Mouse (Mus musculus) gastrocnemius, postnatal 4 days (tissue): ENCODE measurements around the gene Atp4b. TPM values are rescaled to one million over a fixed set of nuclear protein-coding genes. Genes with fewer than 3 reads are reported as not detected.
"Not testable (repeated sequence)": the region's sequence is repeated elsewhere in the genome, so short reads cannot be mapped to it uniquely, and the experiment has no call there.

Experiments used
- DNase-seq, 2 experiments: peaks; one replicate each; pipeline ENCODE4 v3.0.0; 2021 to 2022; ENCODE audit warnings: low spot score in 2 of 2, mixed read lengths in 2 of 2
- total RNA-seq, 2 experiments: library from RNA; stranded (reverse); gene quantifications; 2 replicates each; pipeline ENCODE4 v1.2.3; 2021

Atp4b gene
- total RNA-seq, 2 experiments from 2014 or later, result not detected

DNA sequence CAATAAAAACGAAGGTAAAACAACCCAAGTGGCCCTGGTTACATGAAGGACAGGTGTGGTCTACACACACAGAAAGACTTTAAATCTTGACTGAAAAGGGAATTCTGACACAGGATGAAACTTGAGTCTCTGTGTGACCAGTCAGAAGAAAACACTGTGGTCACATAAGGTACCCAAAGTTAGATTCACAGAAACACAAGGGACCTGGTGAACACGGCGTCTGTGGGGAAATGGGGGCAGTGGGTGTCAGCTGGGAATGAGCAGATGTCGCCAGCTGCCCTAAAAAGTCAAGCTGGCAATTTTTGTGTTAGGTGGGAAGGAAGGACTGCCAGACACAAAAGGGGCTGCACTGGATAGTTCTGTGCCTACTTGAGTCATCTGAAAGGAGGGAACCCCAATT is 13.6 kb downstream of the Atp4b start:
- DNase-seq, result no peak

DNA sequence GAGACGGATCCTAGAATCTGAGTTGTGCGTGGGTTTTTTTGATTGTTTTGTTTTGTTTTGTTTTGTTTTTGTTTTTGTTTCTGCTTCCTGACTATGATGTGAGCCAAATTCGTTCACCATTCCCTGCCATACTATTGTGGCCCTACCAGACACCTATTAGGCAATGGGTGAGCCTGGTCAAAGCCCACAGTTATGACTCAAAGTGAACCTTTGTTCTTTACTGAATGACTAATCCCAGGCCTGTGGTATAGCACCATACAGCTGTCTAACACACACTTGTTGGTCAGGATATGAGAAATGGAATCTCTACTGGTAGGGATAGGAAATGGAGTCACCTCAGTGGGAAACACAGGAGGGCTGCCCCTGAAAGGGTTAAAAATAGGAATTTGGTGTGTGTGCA is 14.1 kb downstream of the Atp4b start:
- DNase-seq, result no peak

DNA sequence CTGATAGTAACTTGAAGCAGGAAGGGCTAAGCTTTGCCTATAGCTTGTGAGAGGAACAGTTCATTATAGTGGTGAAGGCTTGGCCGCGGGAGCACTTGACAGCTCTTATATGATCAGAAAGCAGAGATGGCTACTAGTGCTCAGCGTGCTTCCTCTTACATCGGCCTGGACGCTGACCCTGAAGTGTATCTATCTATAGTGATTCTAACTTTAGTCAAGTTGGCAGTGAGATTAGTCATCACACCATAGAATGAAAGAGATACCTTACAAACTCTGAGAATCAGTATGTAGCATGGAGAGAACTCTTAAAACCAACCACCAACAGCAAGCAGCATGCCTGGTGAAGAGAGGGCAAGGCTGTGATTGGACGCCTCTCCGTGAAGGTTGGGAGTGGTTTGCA is 15.0 kb downstream of the Atp4b start:
- DNase-seq, result no peak

DNA sequence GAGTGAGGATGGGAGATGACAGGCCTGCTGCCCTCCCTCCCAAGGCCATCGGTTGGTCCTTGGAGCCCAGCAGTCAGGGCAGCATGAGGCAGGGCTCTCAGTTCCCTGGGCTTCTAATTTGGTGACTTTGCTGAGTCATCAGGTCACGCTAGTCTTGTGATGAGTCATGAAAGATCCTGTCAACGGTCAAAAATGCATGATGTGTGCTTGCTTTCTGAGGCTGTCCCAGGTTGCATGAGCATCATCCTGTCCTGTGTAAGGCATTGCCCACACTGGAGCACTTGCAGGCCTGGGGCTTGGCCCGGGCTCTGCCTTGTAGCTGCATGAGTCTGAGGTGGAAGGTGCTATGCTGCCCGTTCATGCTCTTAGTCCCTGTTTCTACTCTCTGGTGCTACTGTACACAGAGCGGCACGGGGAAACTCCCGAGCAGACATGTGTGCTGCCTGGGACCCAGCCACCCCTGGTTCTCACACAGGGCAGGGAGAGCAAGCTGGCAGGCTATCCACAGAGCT is 23.4 kb downstream of the Atp4b start:
- no peak for DNase-seq

DNA sequence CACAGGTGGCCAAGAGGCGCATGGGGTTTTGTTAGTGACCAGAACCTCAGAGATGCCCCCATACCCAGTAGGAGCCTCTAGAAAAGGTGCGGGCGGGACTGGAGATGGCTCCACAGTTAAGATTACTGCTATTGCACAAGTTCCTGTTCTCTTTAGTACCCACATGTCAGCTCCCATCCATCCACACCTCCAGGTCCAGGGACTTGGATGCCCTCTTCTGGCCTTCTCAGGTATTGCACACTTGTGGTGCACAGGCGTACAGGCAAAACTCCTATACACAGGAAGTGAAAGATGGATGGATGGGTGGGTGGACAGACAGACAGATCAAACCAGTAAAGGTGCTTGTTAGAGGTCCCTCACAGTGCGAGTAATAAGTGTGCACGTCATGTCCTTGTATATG is 34.8 kb downstream of the Atp4b start:
- DNase-seq, result no peak

DNA sequence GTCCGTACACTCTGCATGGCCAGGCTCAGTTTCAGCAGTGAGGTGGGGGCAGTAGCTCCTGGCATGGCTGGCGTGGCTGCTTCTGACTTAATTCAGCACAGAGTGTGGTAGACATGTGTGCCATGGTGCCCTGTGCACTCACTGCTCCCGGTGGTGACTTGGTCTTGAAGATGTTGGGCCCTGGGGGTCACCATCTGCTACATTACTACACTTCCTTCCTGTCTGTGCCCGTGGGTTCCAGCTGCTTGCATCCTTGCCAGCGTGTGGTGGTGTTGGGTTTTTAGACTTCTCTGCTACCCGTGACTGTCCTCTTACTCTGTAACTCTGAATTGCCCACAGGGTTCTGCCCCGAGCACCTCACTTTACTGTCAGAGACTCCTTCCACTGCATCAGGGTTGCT is 36.4 kb downstream of the Atp4b start:
- DNase-seq, result no peak

DNA sequence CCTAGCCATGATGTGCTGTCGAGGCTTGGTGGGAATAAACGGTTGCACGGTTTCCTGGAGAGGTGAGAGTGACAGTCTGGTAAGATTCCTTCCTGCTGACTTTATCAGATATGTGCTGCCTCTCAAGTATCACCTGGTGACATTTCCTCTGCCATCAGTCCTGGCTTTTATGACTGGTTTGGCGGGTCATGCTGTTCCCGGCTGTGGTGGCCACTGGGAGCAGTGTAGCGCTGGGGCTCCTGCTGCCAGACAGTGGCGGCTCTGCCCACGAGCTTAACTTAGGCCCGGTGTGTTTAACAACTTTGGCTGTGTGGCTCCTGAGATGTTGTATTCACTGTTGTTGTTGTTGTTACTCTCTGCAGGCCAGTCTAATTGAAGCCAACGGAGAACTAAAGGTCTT is 39.9 kb downstream of the Atp4b start:
- DNase-seq, result no peak

DNA sequence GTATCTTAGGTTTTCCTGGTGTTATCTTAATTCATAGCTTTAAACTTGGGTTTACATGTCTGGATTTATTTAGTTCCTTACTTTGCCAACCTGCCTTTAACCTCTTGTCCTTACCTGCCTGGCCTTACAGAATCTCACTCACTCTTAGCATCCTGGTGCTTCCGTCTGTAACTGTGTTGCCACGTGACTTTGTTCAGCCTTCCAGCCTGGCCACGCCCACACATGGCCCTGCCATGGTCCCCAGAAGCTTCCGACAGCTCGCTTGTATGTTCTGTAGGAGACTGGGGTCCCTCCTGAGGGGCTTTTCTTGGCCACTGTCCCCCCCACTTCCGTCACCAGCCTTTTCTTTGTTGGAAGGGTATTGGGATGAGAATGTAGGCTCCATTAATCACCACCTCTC is 40.4 kb downstream of the Atp4b start:
- DNase-seq, result no peak

DNA sequence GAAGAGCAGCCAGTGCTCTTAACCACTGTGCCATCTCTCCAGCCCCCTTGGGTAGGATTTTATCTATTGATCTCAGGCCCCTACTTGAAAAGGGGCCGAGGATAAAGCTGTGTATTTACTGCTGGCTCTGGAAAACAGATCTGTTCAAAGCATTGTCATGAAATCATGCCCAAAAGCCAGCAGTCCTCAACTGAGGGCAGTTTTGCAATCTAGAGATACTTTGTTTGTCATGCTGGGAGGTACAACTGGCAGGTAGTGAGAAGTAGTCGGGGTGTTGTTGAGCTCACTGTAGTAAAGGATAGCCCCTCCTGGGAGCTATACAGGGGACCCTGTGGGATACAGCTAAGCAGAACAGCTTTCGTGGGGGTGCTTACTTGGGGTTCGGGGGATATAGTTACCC is 42.7 kb downstream of the Atp4b start:
- DNase-seq, result no peak

DNA sequence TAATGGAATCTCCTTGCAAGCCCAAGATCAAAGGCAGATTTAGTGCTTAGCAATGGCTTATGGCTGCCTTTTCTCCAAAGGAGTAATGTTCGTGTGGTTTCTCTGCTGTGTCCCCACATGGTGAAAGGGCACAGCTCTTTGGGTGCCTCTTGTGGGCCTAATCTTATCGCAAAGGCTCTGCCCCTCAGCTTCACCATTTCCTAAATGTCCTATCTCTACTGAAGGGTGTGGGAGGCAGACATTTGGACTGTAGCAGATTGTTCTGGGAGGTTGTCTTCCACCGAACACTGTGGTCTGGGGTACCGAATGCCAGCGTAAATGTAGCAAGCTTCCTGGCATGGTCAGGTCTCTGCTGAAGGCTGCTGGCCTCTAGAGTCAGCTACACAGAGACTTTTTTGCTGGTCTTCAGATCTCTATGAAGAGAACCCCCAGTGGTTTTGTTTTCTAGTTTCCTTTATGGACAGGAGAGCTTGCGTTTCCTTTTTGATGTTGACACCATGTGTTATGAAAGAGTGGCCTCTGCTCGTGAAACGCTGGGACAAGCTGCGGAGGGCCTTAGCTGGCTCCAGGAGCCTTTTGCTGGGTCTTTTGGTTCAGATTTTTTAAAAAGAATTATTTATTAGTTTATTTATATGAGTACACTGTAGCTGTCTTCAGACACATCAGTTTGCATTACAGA is 43.3 kb downstream of the Atp4b start:
- DNase-seq, result no peak

DNA sequence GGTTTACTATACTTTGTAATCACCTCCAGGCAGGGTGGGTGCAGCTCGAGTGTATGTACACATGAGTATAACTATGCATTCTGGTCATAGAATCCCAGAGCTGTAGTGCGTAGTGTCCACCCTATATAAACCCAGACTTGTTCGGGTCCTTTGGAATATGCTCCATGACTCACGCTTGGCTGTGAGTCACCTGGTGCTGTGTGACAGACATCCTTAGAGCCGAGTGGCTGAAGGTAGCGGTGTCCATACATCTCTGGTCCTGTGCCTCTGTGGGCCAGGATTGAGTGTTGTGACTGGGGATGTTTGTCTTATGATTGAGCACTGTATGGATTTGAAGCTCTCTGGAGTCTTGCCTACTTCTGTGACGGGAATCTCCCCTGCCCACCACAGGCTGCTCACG is 44.0 kb downstream of the Atp4b start:
- DNase-seq, result no peak

DNA sequence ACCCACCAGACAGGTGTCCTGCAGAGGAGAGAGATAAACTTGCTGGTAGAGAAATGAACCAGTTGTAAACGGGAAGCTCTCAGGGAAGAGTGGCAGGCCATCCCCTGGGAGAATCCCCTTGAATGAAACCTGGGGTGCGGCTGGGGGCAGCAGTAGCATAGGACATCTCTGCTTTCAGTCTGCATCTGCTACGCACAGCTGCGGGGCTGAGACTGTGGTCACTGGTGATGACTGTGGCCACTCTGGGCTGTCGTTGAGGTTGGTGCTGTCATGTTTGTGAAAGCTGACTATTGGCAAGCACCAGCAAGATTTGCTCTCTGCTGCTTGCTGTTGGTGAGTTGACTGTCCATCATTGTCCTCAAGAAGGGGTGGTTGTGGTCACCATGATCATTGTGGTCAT is 45.0 kb downstream of the Atp4b start:
- no peak for DNase-seq

DNA sequence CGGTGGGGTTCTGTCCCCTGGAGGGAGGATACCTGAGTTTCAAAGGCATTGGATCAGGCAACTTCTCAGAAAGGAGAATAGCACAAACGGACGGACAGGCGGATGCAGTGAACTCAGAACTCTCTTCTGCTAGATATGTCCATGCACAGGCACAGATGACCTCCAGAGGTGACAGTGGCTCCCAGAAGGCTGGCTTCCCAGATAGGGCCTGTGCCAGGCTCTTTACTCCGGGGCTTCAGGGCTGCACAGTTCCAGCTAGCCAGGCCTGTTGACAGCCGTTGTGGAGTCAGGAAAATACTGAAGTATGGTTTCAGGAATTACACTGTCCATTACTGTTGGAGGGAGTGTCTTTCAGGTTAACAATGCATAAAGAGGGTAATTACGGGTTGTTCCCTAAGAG is 46.6 kb downstream of the Atp4b start:
- DNase-seq, result no peak

DNA sequence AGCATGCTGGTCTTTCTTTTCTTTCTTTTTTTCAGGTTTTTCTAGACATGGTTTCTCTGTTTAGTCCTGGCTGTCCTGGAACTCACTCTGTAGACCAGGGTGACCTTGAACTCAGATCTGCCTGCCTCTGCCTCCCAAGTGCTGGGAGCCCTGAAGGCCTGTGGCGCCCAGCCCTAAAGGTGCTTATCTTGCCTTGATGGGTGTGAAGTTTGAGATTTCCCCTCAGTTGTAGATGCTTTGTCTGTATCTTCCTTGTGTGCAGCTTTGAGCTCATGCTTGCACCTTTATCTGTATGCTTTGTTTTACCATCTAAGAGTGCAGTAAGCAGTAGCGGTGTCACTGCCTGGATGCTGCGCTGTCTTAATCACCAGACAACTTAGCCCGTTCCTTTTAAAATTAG is 53.5 kb downstream of the Atp4b start:
- DNase-seq, result no peak

DNA sequence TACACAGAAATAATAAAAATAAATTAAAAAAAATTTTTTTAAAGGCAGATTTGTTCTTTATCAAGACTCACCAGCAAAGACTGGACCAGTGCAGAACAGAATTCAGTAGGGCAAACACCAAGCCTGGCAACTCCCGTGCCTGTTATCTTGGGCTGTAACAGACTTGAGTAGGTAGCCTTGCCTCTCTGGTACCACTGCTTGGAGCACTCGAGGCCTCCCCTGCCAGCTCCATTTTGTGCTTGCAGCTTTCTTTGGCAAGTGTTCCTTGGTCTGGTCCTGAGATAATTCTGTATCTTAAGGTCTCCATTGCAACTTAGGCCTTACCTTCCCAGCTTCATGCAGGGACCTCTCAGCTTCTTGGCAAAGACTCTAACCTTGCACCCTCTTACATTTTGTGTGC is 54.3 kb downstream of the Atp4b start:
- no peak for DNase-seq

DNA sequence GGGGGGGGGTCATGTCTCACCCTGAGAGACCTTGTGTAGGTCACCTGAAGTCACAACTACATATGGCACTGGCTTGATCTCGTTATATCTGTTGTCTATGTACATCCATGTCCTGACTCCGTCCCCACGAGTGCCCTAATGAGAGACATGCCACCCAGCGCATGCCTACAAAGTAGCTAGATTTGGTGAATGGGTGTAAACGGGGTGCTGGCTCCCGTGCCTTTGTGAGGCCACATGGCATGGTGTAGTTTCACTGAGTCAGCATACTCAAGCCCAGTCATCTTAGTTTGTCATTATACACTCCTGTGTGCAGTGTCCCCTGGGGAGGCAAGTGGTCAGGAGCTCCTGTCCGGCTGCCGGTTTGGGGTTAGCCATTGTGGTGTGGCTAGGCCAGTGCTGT is 56.0 kb downstream of the Atp4b start:
- no peak for DNase-seq

DNA sequence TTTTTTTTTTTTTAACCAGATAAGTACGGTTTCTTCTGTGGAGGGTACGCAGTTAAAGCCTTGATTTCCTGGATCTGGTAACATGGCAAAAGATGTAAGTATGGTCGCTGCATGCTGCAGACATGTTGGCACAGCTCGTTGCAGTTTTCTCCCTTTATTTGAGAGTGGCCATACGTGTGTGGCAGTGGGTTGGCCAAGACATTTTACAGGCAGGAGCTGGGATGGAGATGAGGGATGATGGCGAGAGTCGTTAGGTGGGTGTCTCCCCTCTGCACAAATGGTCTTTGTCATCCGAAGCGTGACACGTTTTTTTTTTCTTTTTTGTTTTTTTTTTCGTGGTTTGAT is 57.0 kb downstream of the Atp4b start:
- DNase-seq, result no peak

DNA sequence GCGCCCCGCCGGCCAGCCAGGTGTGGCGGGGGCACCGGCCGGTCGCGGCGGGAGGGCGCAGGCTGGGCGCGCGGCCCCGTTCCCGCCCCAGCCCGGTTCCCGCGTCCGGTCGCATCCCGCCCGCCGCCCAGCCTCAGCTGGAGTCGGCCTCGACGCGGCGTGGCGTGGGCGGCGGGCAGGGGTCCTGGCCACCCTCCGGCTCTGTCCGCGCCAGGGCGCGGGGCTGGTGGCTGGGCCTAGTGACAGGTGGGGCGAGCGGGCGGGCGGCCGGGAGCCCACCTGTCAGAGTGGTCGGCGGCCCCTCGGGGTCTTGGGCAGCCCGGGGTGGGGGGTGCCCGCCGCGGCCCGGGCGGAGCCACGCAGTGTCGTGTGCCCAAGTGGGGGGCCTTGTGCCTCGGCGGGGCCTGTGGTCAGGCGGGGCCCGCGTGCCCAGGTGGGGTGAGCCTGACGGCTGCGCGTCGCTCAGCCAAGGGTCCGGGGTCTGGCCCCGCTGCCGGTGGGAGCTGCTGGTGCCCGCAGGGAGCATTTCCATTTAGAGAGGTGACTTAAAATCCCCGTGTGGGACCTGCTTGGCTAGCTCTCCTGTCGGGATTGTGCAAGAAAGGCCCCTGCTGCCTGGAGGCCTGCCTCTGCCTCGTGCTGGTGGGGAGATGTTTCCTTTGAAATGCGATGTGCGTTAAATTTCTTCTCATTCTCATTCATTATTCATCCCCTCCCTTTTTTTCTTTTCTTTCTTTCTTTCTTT is 57.6 kb downstream of the Atp4b start:
- peak; percentile 47 to 52 for DNase-seq

DNA sequence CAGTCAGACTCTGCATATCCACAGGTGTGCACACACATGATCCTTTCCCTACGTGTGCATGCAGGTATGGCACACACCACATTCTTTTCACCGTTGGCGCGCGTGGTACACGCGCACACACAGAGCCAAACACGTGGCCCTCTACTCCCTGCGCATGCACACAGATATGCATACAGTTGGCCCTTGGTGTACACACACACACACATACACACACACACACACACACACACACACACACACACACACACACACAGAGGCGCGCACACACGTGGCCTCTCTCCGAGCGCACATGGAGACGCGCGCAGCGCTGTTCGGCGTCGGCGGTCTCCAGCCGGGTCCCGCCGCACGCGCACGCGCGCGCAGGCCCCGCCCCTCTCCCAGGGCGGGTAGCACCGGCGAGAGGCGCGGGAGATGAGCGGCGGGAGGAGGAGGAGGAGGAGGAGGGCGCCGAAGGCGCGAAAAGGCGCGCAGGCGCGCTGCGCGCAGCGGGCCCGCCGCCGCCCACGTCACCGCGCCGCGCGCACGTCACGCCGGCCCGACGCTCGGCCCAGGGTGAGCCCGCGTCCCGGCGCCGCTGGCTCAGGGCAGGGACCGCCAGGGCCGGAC is 58.3 kb downstream of the Atp4b start, which contains the start of gene Tfdp1:
TSS of gene Tfdp1 (plus strand) at position 497 of the 606 bp plus-strand sequence.
- peak; percentile 68 to 81 for DNase-seq

DNA sequence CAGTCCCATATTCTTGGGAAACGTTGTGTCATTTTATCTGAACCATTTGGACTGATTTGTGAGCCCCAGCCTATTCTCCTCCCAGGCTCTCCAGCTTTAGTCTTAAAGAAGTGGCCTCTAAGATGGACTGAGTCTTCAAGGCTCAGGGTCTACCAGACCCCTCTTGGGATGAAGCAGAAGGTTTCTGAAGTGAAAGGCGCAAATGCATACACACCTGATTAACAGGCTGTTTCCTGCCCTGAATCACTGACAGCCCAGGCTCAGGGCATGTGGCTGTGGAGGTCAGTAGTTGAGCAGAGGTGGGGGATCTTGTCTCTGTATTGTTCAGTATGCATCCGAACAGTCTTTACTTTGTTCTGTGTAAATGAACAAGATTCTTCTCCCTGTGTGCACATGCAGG is 58.9 kb downstream of the Atp4b start:
- no peak for DNase-seq

DNA sequence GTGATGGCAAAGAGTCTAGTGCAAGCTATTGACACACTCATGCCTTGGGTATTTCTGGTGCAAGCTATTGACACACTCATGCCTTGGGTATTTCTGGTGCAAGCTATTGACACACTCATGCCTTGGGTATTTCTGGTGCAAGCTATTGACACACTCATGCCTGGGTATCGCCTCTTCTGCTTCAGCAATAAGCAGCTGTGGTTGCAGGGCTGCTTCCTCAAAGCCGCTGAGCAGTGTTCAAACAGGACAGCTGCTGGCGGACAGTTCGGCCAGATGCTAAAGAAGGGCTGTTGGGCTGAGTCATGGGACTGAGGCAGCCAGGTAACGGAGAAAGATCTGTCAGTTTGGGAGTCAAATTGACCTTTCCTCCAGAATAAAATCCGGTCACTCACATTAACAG is 59.4 kb downstream of the Atp4b start:
- not testable (repeated sequence) for DNase-seq
